Mouse (Mus musculus): ENCODE measurements around the gene Tnni1. TPM values are rescaled to one million over a fixed set of nuclear protein-coding genes. Genes with fewer than 3 reads are reported as not detected.

Gene Tnni1
- polyA plus RNA-seq, 1 experiment from 2014 or later = 6.4 TPM

- H3K36me3 ChIP-seq (ENCODE audit: control insufficient read depth, insufficient read depth, low read length) = no peaks in the 10 kb centered on the region; the same call in 1 of the 2 replicates
- no peak overlapping the region for H3K4me2 ChIP-seq (ENCODE audit: low read depth, low read length)
- no peaks in the 10 kb centered on the region for H3K9me3 ChIP-seq (ENCODE audit: control insufficient read depth, low read length)
- no peak overlapping the region for H3K4me3 ChIP-seq (ENCODE audit: low read length)
- no peaks in the 10 kb centered on the region for H3K27me3 ChIP-seq (replicated peaks; ENCODE audit: control insufficient read depth, insufficient read depth, low read length)
- 0 out of 2 replicates have a peak, but pooled peaks cover 6% of the 10 kb centered on the region for H3K4me1 ChIP-seq (ENCODE audit: control insufficient read depth, insufficient read depth, low read length)
- peak; percentile 14; the same call in 1 of the 2 replicates for ATAC-seq
- H3K27ac ChIP-seq (ENCODE audit: low read length) = no peak overlapping the region
- H3K9ac ChIP-seq (ENCODE audit: low read depth, low read length) = no peak overlapping the region
- 18% methylated on average over 1 of the region's 1 CpGs for WGBS
Measured at GRCm38 (mm10) chr1:135828918-135829317, 49.7 kb downstream of the Tnni1 start.

- WGBS = 57% methylated on average over 6 of the region's 6 CpGs
- Histone ChIP-seq H3K27ac (ENCODE audit: low read length) (no peak overlapping the region), H3K4me2 (ENCODE audit: low read depth, low read length) (no peak overlapping the region), H3K4me1 (ENCODE audit: control insufficient read depth, insufficient read depth, low read length) (0 out of 2 replicates have a peak, but pooled peaks cover 3% of the 10 kb centered on the region), H3K9me3 (ENCODE audit: control insufficient read depth, low read length) (no peaks in the 10 kb centered on the region), H3K27me3 (replicated peaks; ENCODE audit: control insufficient read depth, insufficient read depth, low read length) (no peaks in the 10 kb centered on the region), H3K9ac (ENCODE audit: low read depth, low read length) (no peak overlapping the region), H3K4me3 (ENCODE audit: low read length) (no peak overlapping the region), H3K36me3 (ENCODE audit: control insufficient read depth, insufficient read depth, low read length) (no peaks in the 10 kb centered on the region; the same call in 1 of the 2 replicates)
- ATAC-seq = no peak
Measured at GRCm38 (mm10) chr1:135834206-135834859, 55.1 kb downstream of the Tnni1 start.

- 78% methylated on average over 8 of the region's 8 CpGs for WGBS
- H3K4me1 ChIP-seq (ENCODE audit: control insufficient read depth, insufficient read depth, low read length) = 0 out of 2 replicates have a peak, but pooled peaks cover 3% of the 10 kb centered on the region
- no peak overlapping the region for H3K4me3 ChIP-seq (ENCODE audit: low read length)
- no peaks in the 10 kb centered on the region for H3K9me3 ChIP-seq (ENCODE audit: control insufficient read depth, low read length)
- no peaks in the 10 kb centered on the region; the same call in 1 of the 2 replicates for H3K36me3 ChIP-seq (ENCODE audit: control insufficient read depth, insufficient read depth, low read length)
- no peak overlapping the region for H3K4me2 ChIP-seq (ENCODE audit: low read depth, low read length)
- no peak overlapping the region for H3K27ac ChIP-seq (ENCODE audit: low read length)
- peak; percentile 27; the same call in 1 of the 2 replicates for ATAC-seq
- H3K9ac ChIP-seq (ENCODE audit: low read depth, low read length) = no peak overlapping the region
- H3K27me3 ChIP-seq (replicated peaks; ENCODE audit: control insufficient read depth, insufficient read depth, low read length) = no peaks in the 10 kb centered on the region
Measured at GRCm38 (mm10) chr1:135834983-135835382, 55.7 kb downstream of the Tnni1 start.

- no peaks in the 10 kb centered on the region for H3K9me3 ChIP-seq (ENCODE audit: control insufficient read depth, low read length)
- no peak within 1 kb of the TSS for H3K9ac ChIP-seq (ENCODE audit: low read depth, low read length)
- H3K4me2 ChIP-seq (ENCODE audit: low read depth, low read length) = no peak within 1 kb of the TSS
- H3K36me3 ChIP-seq (ENCODE audit: control insufficient read depth, insufficient read depth, low read length) = no peaks in the 10 kb centered on the region; the same call in 1 of the 2 replicates
- H3K27ac ChIP-seq (ENCODE audit: low read length) = peak within 1 kb of the TSS; percentile 40; the same call in 1 of the 2 replicates
- H3K4me3 ChIP-seq (ENCODE audit: low read length) = no peak within 1 kb of the TSS
- ATAC-seq = peak; percentile 19; the same call in 1 of the 2 replicates
- H3K27me3 ChIP-seq (replicated peaks; ENCODE audit: control insufficient read depth, insufficient read depth, low read length) = no peaks in the 10 kb centered on the region
- WGBS = 38% methylated on average over 9 of the region's 9 CpGs
- 0 out of 2 replicates have a peak, but pooled peaks cover 3% of the 10 kb centered on the region for H3K4me1 ChIP-seq (ENCODE audit: control insufficient read depth, insufficient read depth, low read length)
Measured at GRCm38 (mm10) chr1:135835716-135836483, 56.7 kb downstream of the Tnni1 start, which contains the start of gene Tnnt2. Gene Tnnt2 (plus strand): TSS chr1:135836354.

- no peak overlapping the region for H3K4me3 ChIP-seq (ENCODE audit: low read length)
- H3K36me3 ChIP-seq (ENCODE audit: control insufficient read depth, insufficient read depth, low read length) = no peaks in the 10 kb centered on the region; the same call in 1 of the 2 replicates
- no peaks in the 10 kb centered on the region for H3K4me1 ChIP-seq (ENCODE audit: control insufficient read depth, insufficient read depth, low read length)
- no peak overlapping the region for H3K9ac ChIP-seq (ENCODE audit: low read depth, low read length)
- H3K4me2 ChIP-seq (ENCODE audit: low read depth, low read length) = no peak overlapping the region
- WGBS = 61% methylated on average over 4 of the region's 4 CpGs
- no peak for ATAC-seq
- H3K27me3 ChIP-seq (replicated peaks; ENCODE audit: control insufficient read depth, insufficient read depth, low read length) = no peaks in the 10 kb centered on the region
- no peaks in the 10 kb centered on the region for H3K9me3 ChIP-seq (ENCODE audit: control insufficient read depth, low read length)
- no peak overlapping the region for H3K27ac ChIP-seq (ENCODE audit: low read length)
Measured at GRCm38 (mm10) chr1:135838626-135839025, 59.4 kb downstream of the Tnni1 start.

DNA sequence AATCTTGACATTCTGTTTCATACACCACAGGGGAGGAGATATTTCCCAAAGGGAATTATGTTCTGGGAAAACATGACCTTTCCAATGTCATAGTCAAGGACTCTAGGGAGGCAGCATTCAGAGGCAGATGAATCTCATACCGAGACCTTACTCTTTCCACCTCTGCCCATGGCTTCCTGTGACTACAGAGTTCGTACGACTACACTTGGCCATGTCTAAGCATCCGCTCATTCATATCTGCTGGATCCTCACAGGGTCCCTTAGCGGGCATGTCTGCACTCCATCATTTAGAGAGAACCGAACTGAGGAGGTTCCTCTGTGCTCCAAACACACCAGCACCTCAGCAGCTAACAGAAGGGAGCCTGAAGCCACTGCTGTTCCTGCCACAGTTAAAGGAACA is 59.8 kb downstream of the Tnni1 start:
- Histone ChIP-seq H3K4me2 (ENCODE audit: low read depth, low read length) (no peak overlapping the region), H3K36me3 (ENCODE audit: control insufficient read depth, insufficient read depth, low read length) (no peaks in the 10 kb centered on the region), H3K27ac (ENCODE audit: low read length) (no peak overlapping the region), H3K9ac (ENCODE audit: low read depth, low read length) (no peak overlapping the region), H3K27me3 (replicated peaks; ENCODE audit: control insufficient read depth, insufficient read depth, low read length) (no peaks in the 10 kb centered on the region), H3K4me3 (ENCODE audit: low read length) (no peak overlapping the region), H3K9me3 (ENCODE audit: control insufficient read depth, low read length) (no peaks in the 10 kb centered on the region), H3K4me1 (ENCODE audit: control insufficient read depth, insufficient read depth, low read length) (no peaks in the 10 kb centered on the region)
- 85% methylated on average over 6 of the region's 6 CpGs for WGBS
- no peak for ATAC-seq

GRCm38 (mm10) chr1:135840675-135841395 is 61.6 kb downstream of the Tnni1 start:
- Histone ChIP-seq H3K4me3 (ENCODE audit: low read length) (no peak overlapping the region), H3K36me3 (ENCODE audit: control insufficient read depth, insufficient read depth, low read length) (no peaks in the 10 kb centered on the region), H3K27me3 (replicated peaks; ENCODE audit: control insufficient read depth, insufficient read depth, low read length) (no peaks in the 10 kb centered on the region), H3K9ac (ENCODE audit: low read depth, low read length) (no peak overlapping the region), H3K9me3 (ENCODE audit: control insufficient read depth, low read length) (no peaks in the 10 kb centered on the region), H3K4me2 (ENCODE audit: low read depth, low read length) (no peak overlapping the region), H3K27ac (ENCODE audit: low read length) (no peak overlapping the region), H3K4me1 (ENCODE audit: control insufficient read depth, insufficient read depth, low read length) (no peaks in the 10 kb centered on the region)
- WGBS = 68% methylated on average over 15 of the region's 15 CpGs
- ATAC-seq = no peak

DNA sequence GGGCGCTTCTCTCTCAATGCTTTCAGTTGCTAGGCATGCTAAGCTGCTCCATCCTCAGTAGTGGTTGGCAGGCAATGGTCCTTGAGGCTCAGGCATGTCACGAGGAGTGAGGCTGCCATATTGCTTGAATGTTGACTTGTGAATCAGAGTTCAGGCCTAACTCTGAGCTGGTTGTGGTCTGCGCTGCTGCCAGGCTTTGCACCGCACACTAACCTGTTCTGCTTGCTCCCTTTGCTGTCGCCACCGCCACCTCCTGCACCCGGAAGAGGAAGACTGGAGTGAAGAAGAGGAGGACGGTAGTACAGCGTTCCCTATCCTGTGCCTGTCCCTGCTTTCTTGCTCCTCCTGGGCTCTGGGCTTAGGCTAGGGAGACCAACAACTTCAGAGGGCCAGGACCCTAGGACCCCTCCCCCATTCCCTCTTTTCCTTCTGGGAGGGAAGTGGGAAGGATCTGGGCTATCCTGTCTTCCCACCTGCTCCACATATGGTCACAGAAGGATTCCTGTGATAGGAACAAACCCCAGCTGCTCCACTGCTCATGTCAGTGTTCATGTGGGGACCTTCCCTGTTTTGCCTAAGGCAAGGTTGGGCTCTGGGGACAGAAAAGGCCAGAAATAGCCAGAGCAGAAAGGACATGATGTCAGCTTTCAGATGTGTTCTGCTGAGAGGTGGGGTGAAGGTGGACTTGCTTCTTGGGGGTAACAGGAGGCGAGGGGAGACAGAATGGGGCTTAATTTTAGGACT is 64.5 kb downstream of the Tnni1 start:
- H3K9me3 ChIP-seq (ENCODE audit: control insufficient read depth, low read length) = no peaks in the 10 kb centered on the region
- H3K36me3 ChIP-seq (ENCODE audit: control insufficient read depth, insufficient read depth, low read length) = no peaks in the 10 kb centered on the region
- ATAC-seq = no peak
- H3K4me3 ChIP-seq (ENCODE audit: low read length) = no peak overlapping the region
- H3K4me1 ChIP-seq (ENCODE audit: control insufficient read depth, insufficient read depth, low read length) = no peaks in the 10 kb centered on the region
- H3K27me3 ChIP-seq (replicated peaks; ENCODE audit: control insufficient read depth, insufficient read depth, low read length) = no peaks in the 10 kb centered on the region
- no peak overlapping the region for H3K27ac ChIP-seq (ENCODE audit: low read length)
- no peak overlapping the region for H3K9ac ChIP-seq (ENCODE audit: low read depth, low read length)
- 92% methylated on average over 10 of the region's 10 CpGs for WGBS
- H3K4me2 ChIP-seq (ENCODE audit: low read depth, low read length) = no peak overlapping the region

Data from intestine, embryonic 16.5 days (tissue).